Mouse (Mus musculus) heart, postnatal 25 days (tissue): ENCODE data around the gene Chst5. TPM values are rescaled to one million over a fixed set of nuclear protein-coding genes. Genes with fewer than 3 reads are reported as not detected.

Experiments
- DNase-seq: peaks from one replicate; pipeline ENCODE4 v3.0.0; 2022; ENCODE audit warnings: low spot score
- intact Hi-C: fragments of 180-260 bp; cut with DNase I; formaldehyde crosslinking; loops from one replicate; pipeline ENCODE4 v1.15.1; 2025
- total RNA-seq, 2 experiments: library from RNA; stranded (reverse); gene quantifications; 2 replicates each; pipeline ENCODE4 v1.2.3; 2021

The Chst5 gene
- total RNA-seq, 2 experiments from 2014 or later = not detected

- DNase-seq = peak; percentile 46
- intact Hi-C loops = no loop called here
Measured at GRCm38 (mm10) chr8:111932580-111933336, 22.5 kb upstream of the Chst5 start.

GRCm38 (mm10) chr8:111931721-111932120 is 21.5 kb upstream of the Chst5 start:
- DNase-seq = no peak
- intact Hi-C loops = no loop called here

GRCm38 (mm10) chr8:111929648-111930344 is 19.5 kb upstream of the Chst5 start:
- no peak for DNase-seq
- intact Hi-C loops = no loop called here

GRCm38 (mm10) chr8:111924976-111925375 is 14.7 kb upstream of the Chst5 start:
- no peak for DNase-seq
- intact Hi-C loops = loop anchor here (5.0 kb wide), 1 partner anchor 43 kb away; no protein-coding TSS in a partner anchor

GRCm38 (mm10) chr8:111923383-111923804 is 13.1 kb upstream of the Chst5 start:
- intact Hi-C loops = loop anchor here (5.0 kb wide), 1 partner anchor 41 kb away; no protein-coding TSS in a partner anchor
- peak; percentile 13 for DNase-seq

GRCm38 (mm10) chr8:111920971-111921370 is 10.7 kb upstream of the Chst5 start:
- DNase-seq = no peak
- intact Hi-C loops = loop anchor here (5.0 kb wide), 1 partner anchor 39 kb away; no protein-coding TSS in a partner anchor

- no peak for DNase-seq
- intact Hi-C loops = loop anchor here (5.0 to 10.0 kb wide), 2 partner anchors 37 to 245 kb away; no protein-coding TSS in a partner anchor
Measured at GRCm38 (mm10) chr8:111919663-111920062, 9.4 kb upstream of the Chst5 start.

GRCm38 (mm10) chr8:111912860-111913432 is 2.7 kb upstream of the Chst5 start:
- DNase-seq = no peak
- intact Hi-C loops = loop anchor here (10.0 kb wide), 1 partner anchor 238 kb away; no protein-coding TSS in a partner anchor

- intact Hi-C loops = loop anchor here (10.0 kb wide), 1 partner anchor 237 kb away; no protein-coding TSS in a partner anchor
- DNase-seq = no peak
Measured at GRCm38 (mm10) chr8:111911572-111911971, 1.3 kb upstream of the Chst5 start.

- no peak for DNase-seq
- intact Hi-C loops = no loop called here
Measured at GRCm38 (mm10) chr8:111905500-111906121, 4.6 kb downstream of the Chst5 start.

GRCm38 (mm10) chr8:111902080-111902479 is 8.2 kb downstream of the Chst5 start:
- no peak for DNase-seq
- intact Hi-C loops = no loop called here

GRCm38 (mm10) chr8:111898586-111898985 is 11.7 kb downstream of the Chst5 start:
- intact Hi-C loops = no loop called here
- no peak for DNase-seq

GRCm38 (mm10) chr8:111894955-111895354 is 15.3 kb downstream of the Chst5 start:
- intact Hi-C loops = no loop called here
- no peak for DNase-seq

- DNase-seq = no peak
- intact Hi-C loops = no loop called here
Measured at GRCm38 (mm10) chr8:111892615-111893014, 17.6 kb downstream of the Chst5 start.

- no peak for DNase-seq
- intact Hi-C loops = no loop called here
Measured at GRCm38 (mm10) chr8:111891983-111892382, 18.3 kb downstream of the Chst5 start.

GRCm38 (mm10) chr8:111890911-111891303 is 19.3 kb downstream of the Chst5 start:
- no peak for DNase-seq
- intact Hi-C loops = no loop called here

GRCm38 (mm10) chr8:111889931-111890910 is 20.0 kb downstream of the Chst5 start:
- intact Hi-C loops = no loop called here
- DNase-seq = no peak

GRCm38 (mm10) chr8:111888091-111888650 is 22.1 kb downstream of the Chst5 start:
- DNase-seq = no peak
- intact Hi-C loops = no loop called here

- intact Hi-C loops = no loop called here
- DNase-seq = no peak
Measured at GRCm38 (mm10) chr8:111887479-111887878, 22.8 kb downstream of the Chst5 start.
